Mouse (Mus musculus) cortical plate, adult 2 months (tissue): ENCODE results near the gene Kitl.

Experiments
- CTCF ChIP-seq: fragments of 200-500 bp; IDR thresholded peaks from 2 replicates; pipeline ENCODE4 v1.5.1; 2011; ENCODE audit warnings: mild to moderate bottlenecking, control low read depth, low read length; ENCODE audit not compliant: insufficient read depth; ENCODE audit errors: extremely low read depth
- POLR2A ChIP-seq: fragments of 200-500 bp; IDR thresholded peaks from 2 replicates; pipeline ENCODE4 v1.6.1; 2011; ENCODE audit warnings: mild to moderate bottlenecking, low read length, control low read depth; ENCODE audit not compliant: insufficient read depth; ENCODE audit errors: extremely low read depth

DNA sequence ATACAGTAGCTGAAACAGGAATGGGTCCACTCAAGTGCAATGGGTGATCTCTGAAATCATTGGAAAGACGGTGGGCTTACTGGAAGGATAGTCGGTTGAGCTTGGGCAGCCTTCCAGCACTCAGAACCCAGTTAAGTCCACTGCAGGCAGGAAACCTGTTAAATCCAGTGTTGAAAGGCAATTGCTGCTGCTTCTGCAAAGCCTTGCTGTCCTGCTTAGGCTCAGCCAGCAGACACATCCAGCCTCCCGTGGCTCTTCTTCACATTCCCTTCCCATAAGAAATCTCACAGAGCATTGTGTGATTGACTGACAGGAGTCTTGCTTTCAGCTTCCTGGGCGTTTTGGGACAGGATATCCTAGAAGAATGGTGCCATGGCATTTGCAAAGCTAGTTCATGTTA, 20.6 kb downstream of the Kitl start:
- TF ChIP-seq CTCF = no peak
- TF ChIP-seq POLR2A = no peak
